Mouse (Mus musculus): ENCODE measurements at regions not wholly inside any gene's neighbourhood (a gene's known extent, or its start where the extent isn't known, plus 50 kb on each side); places are given as distances from the start of the nearest gene placed in this dataset.

- WGBS = 87% methylated on average over 3 of the region's 3 CpGs
- Histone ChIP-seq H3K4me3 (ENCODE audit: low read depth, low read length) (no peak overlapping the region), H3K36me3 (ENCODE audit: control insufficient read depth, insufficient read depth, low read length) (no peaks in the 10 kb centered on the region), H3K4me2 (ENCODE audit: low read depth, low read length) (no peak overlapping the region), H3K27ac (ENCODE audit: low read depth, low read length) (no peak overlapping the region), H3K4me1 (ENCODE audit: control insufficient read depth, insufficient read depth, low read length) (0 out of 2 replicates have a peak, but pooled peaks cover 2% of the 10 kb centered on the region), H3K9ac (replicated peaks; ENCODE audit: low read depth, low read length) (no peak overlapping the region), H3K9me3 (ENCODE audit: control insufficient read depth, low read length) (no peaks in the 10 kb centered on the region), H3K27me3 (ENCODE audit: control insufficient read depth, insufficient read depth, low read length) (no peaks in the 10 kb centered on the region)
- ATAC-seq (ENCODE audit: low read depth) = no peak
These were observed 180.6 kb upstream of the Tab2 start for GRCm38 (mm10) chr10:8136662-8137061.

GRCm38 (mm10) chr10:8135272-8135671, 179.2 kb upstream of the Tab2 start:
- no peaks in the 10 kb centered on the region for H3K9me3 ChIP-seq (ENCODE audit: control insufficient read depth, low read length)
- no peaks in the 10 kb centered on the region for H3K27me3 ChIP-seq (ENCODE audit: control insufficient read depth, insufficient read depth, low read length)
- no peaks in the 10 kb centered on the region for H3K36me3 ChIP-seq (ENCODE audit: control insufficient read depth, insufficient read depth, low read length)
- no peak overlapping the region for H3K4me3 ChIP-seq (ENCODE audit: low read depth, low read length)
- no peak overlapping the region for H3K9ac ChIP-seq (replicated peaks; ENCODE audit: low read depth, low read length)
- ATAC-seq (ENCODE audit: low read depth) = no peak
- H3K4me2 ChIP-seq (ENCODE audit: low read depth, low read length) = no peak overlapping the region
- H3K4me1 ChIP-seq (ENCODE audit: control insufficient read depth, insufficient read depth, low read length) = 0 out of 2 replicates have a peak, but pooled peaks cover 2% of the 10 kb centered on the region
- H3K27ac ChIP-seq (ENCODE audit: low read depth, low read length) = no peak overlapping the region
- WGBS = 79% methylated on average over 7 of the region's 7 CpGs

- no peaks in the 10 kb centered on the region for H3K9me3 ChIP-seq (ENCODE audit: control insufficient read depth, low read length)
- H3K4me1 ChIP-seq (ENCODE audit: control insufficient read depth, insufficient read depth, low read length) = 0 out of 2 replicates have a peak, but pooled peaks cover 2% of the 10 kb centered on the region
- ATAC-seq (ENCODE audit: low read depth) = no peak
- WGBS = 100% methylated on average over 1 of the region's 1 CpGs
- H3K27ac ChIP-seq (ENCODE audit: low read depth, low read length) = no peak overlapping the region
- H3K9ac ChIP-seq (replicated peaks; ENCODE audit: low read depth, low read length) = no peak overlapping the region
- no peak overlapping the region for H3K4me2 ChIP-seq (ENCODE audit: low read depth, low read length)
- no peaks in the 10 kb centered on the region for H3K36me3 ChIP-seq (ENCODE audit: control insufficient read depth, insufficient read depth, low read length)
- H3K27me3 ChIP-seq (ENCODE audit: control insufficient read depth, insufficient read depth, low read length) = no peaks in the 10 kb centered on the region
- no peak overlapping the region for H3K4me3 ChIP-seq (ENCODE audit: low read depth, low read length)
These were observed 178.4 kb upstream of the Tab2 start for GRCm38 (mm10) chr10:8134398-8134797.

- 0 out of 2 replicates have a peak overlapping the region, but pooled peaks have one; percentile 12 for H3K4me2 ChIP-seq (ENCODE audit: low read depth, low read length)
- H3K27ac ChIP-seq (ENCODE audit: low read depth, low read length) = no peak overlapping the region
- H3K9me3 ChIP-seq (ENCODE audit: control insufficient read depth, low read length) = no peaks in the 10 kb centered on the region
- no peaks in the 10 kb centered on the region for H3K36me3 ChIP-seq (ENCODE audit: control insufficient read depth, insufficient read depth, low read length)
- 21% methylated on average over 13 of the region's 13 CpGs for WGBS
- no peak overlapping the region for H3K4me3 ChIP-seq (ENCODE audit: low read depth, low read length)
- H3K4me1 ChIP-seq (ENCODE audit: control insufficient read depth, insufficient read depth, low read length) = 0 out of 2 replicates have a peak, but pooled peaks cover 2% of the 10 kb centered on the region
- no peak overlapping the region for H3K9ac ChIP-seq (replicated peaks; ENCODE audit: low read depth, low read length)
- peak; percentile 65; the same call in 1 of the 2 replicates for ATAC-seq (ENCODE audit: low read depth)
- H3K27me3 ChIP-seq (ENCODE audit: control insufficient read depth, insufficient read depth, low read length) = no peaks in the 10 kb centered on the region
These were observed 177.5 kb upstream of the Tab2 start for GRCm38 (mm10) chr10:8133451-8133952.

- Histone ChIP-seq H3K4me3 (ENCODE audit: low read depth, low read length) (no peak overlapping the region), H3K9ac (replicated peaks; ENCODE audit: low read depth, low read length) (no peak overlapping the region), H3K9me3 (ENCODE audit: control insufficient read depth, low read length) (no peaks in the 10 kb centered on the region), H3K27ac (ENCODE audit: low read depth, low read length) (no peak overlapping the region), H3K4me1 (ENCODE audit: control insufficient read depth, insufficient read depth, low read length) (0 out of 2 replicates have a peak, but pooled peaks cover 2% of the 10 kb centered on the region), H3K36me3 (ENCODE audit: control insufficient read depth, insufficient read depth, low read length) (no peaks in the 10 kb centered on the region), H3K4me2 (ENCODE audit: low read depth, low read length) (no peak overlapping the region), H3K27me3 (ENCODE audit: control insufficient read depth, insufficient read depth, low read length) (no peaks in the 10 kb centered on the region)
- WGBS = 41% methylated on average over 2 of the region's 2 CpGs
- ATAC-seq (ENCODE audit: low read depth) = no peak; the same call in 1 of the 2 replicates
These were observed 176.8 kb upstream of the Tab2 start for GRCm38 (mm10) chr10:8132795-8133194.

- Histone ChIP-seq H3K36me3 (ENCODE audit: control insufficient read depth, insufficient read depth, low read length) (no peaks in the 10 kb centered on the region), H3K27ac (ENCODE audit: low read depth, low read length) (no peak overlapping the region), H3K9me3 (ENCODE audit: control insufficient read depth, low read length) (no peaks in the 10 kb centered on the region), H3K27me3 (ENCODE audit: control insufficient read depth, insufficient read depth, low read length) (no peaks in the 10 kb centered on the region), H3K9ac (replicated peaks; ENCODE audit: low read depth, low read length) (no peak overlapping the region), H3K4me1 (ENCODE audit: control insufficient read depth, insufficient read depth, low read length) (0 out of 2 replicates have a peak, but pooled peaks cover 2% of the 10 kb centered on the region), H3K4me2 (ENCODE audit: low read depth, low read length) (no peak overlapping the region), H3K4me3 (ENCODE audit: low read depth, low read length) (no peak overlapping the region)
- WGBS = 64% methylated on average over 18 of the region's 18 CpGs
- ATAC-seq (ENCODE audit: low read depth) = no peak
These were observed 174.6 kb upstream of the Tab2 start for GRCm38 (mm10) chr10:8130472-8131241.

GRCm38 (mm10) chr10:8130057-8130456, 174.0 kb upstream of the Tab2 start:
- ATAC-seq (ENCODE audit: low read depth) = no peak
- H3K9ac ChIP-seq (replicated peaks; ENCODE audit: low read depth, low read length) = no peak overlapping the region
- no peak overlapping the region for H3K4me2 ChIP-seq (ENCODE audit: low read depth, low read length)
- H3K27me3 ChIP-seq (ENCODE audit: control insufficient read depth, insufficient read depth, low read length) = no peaks in the 10 kb centered on the region
- no peak overlapping the region for H3K27ac ChIP-seq (ENCODE audit: low read depth, low read length)
- 0 out of 2 replicates have a peak, but pooled peaks cover 2% of the 10 kb centered on the region for H3K4me1 ChIP-seq (ENCODE audit: control insufficient read depth, insufficient read depth, low read length)
- WGBS = 82% methylated on average over 8 of the region's 8 CpGs
- H3K4me3 ChIP-seq (ENCODE audit: low read depth, low read length) = no peak overlapping the region
- H3K9me3 ChIP-seq (ENCODE audit: control insufficient read depth, low read length) = no peaks in the 10 kb centered on the region
- no peaks in the 10 kb centered on the region for H3K36me3 ChIP-seq (ENCODE audit: control insufficient read depth, insufficient read depth, low read length)

- ATAC-seq (ENCODE audit: low read depth) = no peak
- Histone ChIP-seq H3K9me3 (ENCODE audit: control insufficient read depth, low read length) (no peaks in the 10 kb centered on the region), H3K27me3 (ENCODE audit: control insufficient read depth, insufficient read depth, low read length) (no peaks in the 10 kb centered on the region), H3K36me3 (ENCODE audit: control insufficient read depth, insufficient read depth, low read length) (no peaks in the 10 kb centered on the region), H3K4me1 (ENCODE audit: control insufficient read depth, insufficient read depth, low read length) (no peaks in the 10 kb centered on the region), H3K4me3 (ENCODE audit: low read depth, low read length) (no peak overlapping the region), H3K4me2 (ENCODE audit: low read depth, low read length) (no peak overlapping the region), H3K27ac (ENCODE audit: low read depth, low read length) (no peak overlapping the region), H3K9ac (replicated peaks; ENCODE audit: low read depth, low read length) (no peak overlapping the region)
- 94% methylated on average over 1 of the region's 1 CpGs for WGBS
These were observed 168.1 kb upstream of the Tab2 start for GRCm38 (mm10) chr10:8124124-8124523.

GRCm38 (mm10) chr10:8121895-8122294, 165.9 kb upstream of the Tab2 start:
- Histone ChIP-seq H3K27me3 (ENCODE audit: control insufficient read depth, insufficient read depth, low read length) (no peaks in the 10 kb centered on the region), H3K9ac (replicated peaks; ENCODE audit: low read depth, low read length) (no peak overlapping the region), H3K4me3 (ENCODE audit: low read depth, low read length) (no peak overlapping the region), H3K4me2 (ENCODE audit: low read depth, low read length) (no peak overlapping the region), H3K9me3 (ENCODE audit: control insufficient read depth, low read length) (no peaks in the 10 kb centered on the region), H3K27ac (ENCODE audit: low read depth, low read length) (no peak overlapping the region), H3K4me1 (ENCODE audit: control insufficient read depth, insufficient read depth, low read length) (no peaks in the 10 kb centered on the region), H3K36me3 (ENCODE audit: control insufficient read depth, insufficient read depth, low read length) (no peaks in the 10 kb centered on the region)
- 76% methylated on average over 4 of the region's 4 CpGs for WGBS
- ATAC-seq (ENCODE audit: low read depth) = no peak
